Mouse (Mus musculus): ENCODE results near the gene Tbc1d2b. TPM values are rescaled to one million over a fixed set of nuclear protein-coding genes. Genes with fewer than 3 reads are reported as not detected.

Gene Tbc1d2b
- polyA plus RNA-seq, 2 experiments: 6.5 to 9.8 TPM

DNA sequence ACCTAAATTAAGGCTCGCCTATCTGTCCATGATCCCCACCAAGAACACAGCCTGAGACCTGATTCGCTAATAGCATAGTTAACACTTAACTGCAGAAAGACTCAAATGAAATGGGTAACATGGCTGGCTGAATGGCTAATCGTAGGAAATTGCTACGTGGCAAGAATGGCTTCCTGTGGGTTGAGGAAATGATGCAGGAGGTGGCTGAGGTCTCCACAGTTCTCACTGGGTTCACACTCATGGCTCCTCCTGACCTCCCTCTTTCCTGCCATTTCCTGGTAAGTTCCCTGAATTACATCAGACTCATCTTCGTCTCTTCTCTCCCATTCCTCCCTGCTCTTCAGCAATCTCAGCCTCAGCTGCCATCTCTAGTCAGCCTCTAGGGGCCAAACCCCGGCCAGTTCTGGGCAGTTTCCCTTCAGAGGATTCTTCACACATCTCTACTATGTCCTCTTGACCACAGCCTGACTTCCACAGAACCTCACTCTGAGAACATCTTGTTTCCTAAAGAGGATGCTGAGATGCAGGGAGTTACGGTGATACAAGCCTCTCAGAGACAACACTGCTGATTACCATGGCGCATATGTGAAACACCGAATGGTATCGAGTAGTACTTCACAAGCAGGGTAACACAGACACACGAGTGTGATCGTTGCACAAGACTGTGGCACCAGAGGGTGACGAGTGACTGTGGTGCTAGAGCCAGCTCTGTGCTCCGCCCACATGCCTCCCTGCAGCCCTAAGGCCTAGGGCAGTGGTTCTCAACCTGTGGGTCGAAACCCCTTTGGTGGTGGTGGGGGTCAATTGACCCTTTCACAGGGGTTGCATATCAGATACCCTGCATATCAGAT, 26.1 kb downstream of the Tbc1d2b start:
- DNase-seq (ENCODE audit: low read depth in 3 of 3, low spot score in 3 of 3) (no peak), ATAC-seq (ENCODE audit: insufficient read depth) (no peak)
- Histone ChIP-seq H3K9ac (replicated peaks) (no peak overlapping the region; the same call in 1 of the 2 replicates), H3K4me2 (ENCODE audit: low read depth) (no peak overlapping the region), H3K4me1 (replicated peaks; ENCODE audit: control insufficient read depth in 2 of 2, insufficient read depth in 2 of 2, low read length in 1 of 2) (peaks cover 55 to 70% of the 10 kb centered on the region in 2 experiments), H3K36me3 (replicated peaks; ENCODE audit: control insufficient read depth, insufficient read depth, low read depth) (peaks cover 48% of the 10 kb centered on the region), H3K4me3 (ENCODE audit: insufficient read depth in 1 of 2, low read depth in 2 of 2, low read length in 2 of 2) (no peak overlapping the region), H3K9me3 (ENCODE audit: control insufficient read depth, low read length) (no peaks in the 10 kb centered on the region), H3K27me3 (ENCODE audit: control insufficient read depth, insufficient read depth, low read length) (no peaks in the 10 kb centered on the region), H3K27ac (peak overlapping the region; percentile 64)
- 66% methylated on average over 15 of the region's 15 CpGs for WGBS (ENCODE audit: insufficient replicate concordance)
- TF ChIP-seq EP300 (IDR thresholded peaks at IDR 0.05; ENCODE audit: low read depth) (no peak), CTCF (IDR thresholded peaks at IDR 0.05; ENCODE audit: low read depth) (no peak)

DNA sequence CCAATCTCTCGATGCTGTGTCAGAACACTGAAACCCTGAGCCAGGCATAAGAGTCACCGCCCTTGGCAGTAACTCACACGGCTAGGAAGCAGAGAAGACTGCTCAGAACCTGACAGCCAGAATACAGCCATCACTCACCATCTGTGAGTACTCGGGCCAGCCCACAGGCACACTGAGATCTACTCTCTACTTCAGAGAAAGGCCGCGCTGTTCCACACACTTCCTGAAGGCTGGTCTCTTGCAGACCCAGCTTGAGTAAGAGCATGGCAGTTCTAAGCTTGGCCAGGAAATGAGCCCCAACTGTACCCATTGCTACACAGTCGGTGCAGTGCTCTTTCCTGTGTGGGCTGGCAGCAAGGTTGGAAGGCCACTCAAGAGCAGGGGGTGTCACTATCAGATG, 27.7 kb downstream of the Tbc1d2b start:
- Histone ChIP-seq H3K27ac (peak overlapping the region; percentile 64), H3K27me3 (ENCODE audit: control insufficient read depth, insufficient read depth, low read length) (no peaks in the 10 kb centered on the region), H3K36me3 (replicated peaks; ENCODE audit: control insufficient read depth, insufficient read depth, low read depth) (peaks cover 49% of the 10 kb centered on the region), H3K9me3 (ENCODE audit: control insufficient read depth, low read length) (no peaks in the 10 kb centered on the region), H3K4me2 (ENCODE audit: low read depth) (peak overlapping the region; percentile 30), H3K9ac (replicated peaks) (peak overlapping the region; percentile 25), H3K4me1 (replicated peaks; ENCODE audit: control insufficient read depth in 2 of 2, insufficient read depth in 2 of 2, low read length in 1 of 2) (peaks cover 54 to 70% of the 10 kb centered on the region in 2 experiments), H3K4me3 (ENCODE audit: insufficient read depth in 1 of 2, low read depth in 2 of 2, low read length in 2 of 2) (no peak overlapping the region)
- DNase-seq (ENCODE audit: low read depth in 3 of 3, low spot score in 3 of 3): no peak
- 23% methylated on average over 7 of the region's 7 CpGs for WGBS (ENCODE audit: insufficient replicate concordance)
- TF ChIP-seq CTCF (IDR thresholded peaks at IDR 0.05; ENCODE audit: low read depth) (0 out of 2 replicates have a peak, but pooled peaks have one; percentile 5), EP300 (IDR thresholded peaks at IDR 0.05; ENCODE audit: low read depth) (no peak)
- ATAC-seq (ENCODE audit: insufficient read depth): peak; percentile 25

DNA sequence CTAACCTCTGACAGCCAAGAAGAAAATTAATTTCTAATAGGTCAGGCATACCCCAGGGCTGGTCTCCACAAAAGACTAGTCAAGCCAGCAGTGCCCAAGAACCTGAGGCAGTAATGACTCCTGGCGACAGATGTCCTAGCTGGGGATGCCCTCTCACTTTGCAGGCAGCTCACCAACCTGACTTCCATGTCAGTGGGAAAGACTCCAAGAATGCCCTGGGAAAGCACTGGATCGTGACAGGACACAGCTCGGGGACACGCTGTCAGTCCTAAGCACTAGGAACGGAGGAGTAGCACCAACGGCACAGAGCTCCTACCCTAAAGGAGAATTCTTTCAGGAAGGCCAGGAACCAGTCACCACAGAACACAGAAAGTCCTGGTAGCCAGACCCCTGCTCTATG, 28.3 kb downstream of the Tbc1d2b start:
- peak overlapping the region; percentile 64 for H3K27ac ChIP-seq
- peak overlapping the region; percentile 25; the same call in 1 of the 2 replicates for H3K9ac ChIP-seq (replicated peaks)

GRCm38 (mm10) chr9:90241618-90242017, 29.0 kb downstream of the Tbc1d2b start:
- no peak overlapping the region for H3K4me2 ChIP-seq (ENCODE audit: low read depth)
- peak; percentile 63 to 70 (median 66) for DNase-seq (ENCODE audit: low read depth in 3 of 3, low spot score in 3 of 3)
- H3K36me3 ChIP-seq (replicated peaks; ENCODE audit: control insufficient read depth, insufficient read depth, low read depth): peaks cover 43% of the 10 kb centered on the region
- 45% methylated on average over 7 of the region's 7 CpGs for WGBS (ENCODE audit: insufficient replicate concordance)
- no peaks in the 10 kb centered on the region for H3K27me3 ChIP-seq (ENCODE audit: control insufficient read depth, insufficient read depth, low read length)
- no peak for ATAC-seq (ENCODE audit: insufficient read depth)
- no peaks in the 10 kb centered on the region for H3K9me3 ChIP-seq (ENCODE audit: control insufficient read depth, low read length)
- no peak overlapping the region for H3K9ac ChIP-seq (replicated peaks)
- H3K27ac ChIP-seq: peak overlapping the region; percentile 12
- peaks cover 60 to 77% of the 10 kb centered on the region in 2 experiments for H3K4me1 ChIP-seq (replicated peaks; ENCODE audit: control insufficient read depth in 2 of 2, insufficient read depth in 2 of 2, low read length in 1 of 2)
- H3K4me3 ChIP-seq (ENCODE audit: insufficient read depth in 1 of 2, low read depth in 2 of 2, low read length in 2 of 2): no peak overlapping the region
- TF ChIP-seq CTCF (IDR thresholded peaks at IDR 0.05; ENCODE audit: low read depth) (peak; percentile 95), EP300 (IDR thresholded peaks at IDR 0.05; ENCODE audit: low read depth) (no peak; the same call in 1 of the 2 replicates)

More for the DNA sequence above, 28.3 kb downstream of the Tbc1d2b start:
- TF ChIP-seq CTCF (IDR thresholded peaks at IDR 0.05; ENCODE audit: low read depth) (no peak), EP300 (IDR thresholded peaks at IDR 0.05; ENCODE audit: low read depth) (no peak)
- H3K4me3 ChIP-seq (ENCODE audit: insufficient read depth in 1 of 2, low read depth in 2 of 2, low read length in 2 of 2): no peak overlapping the region
- 82% methylated on average over 6 of the region's 6 CpGs for WGBS (ENCODE audit: insufficient replicate concordance)
- no peak for DNase-seq (ENCODE audit: low read depth in 3 of 3, low spot score in 3 of 3)
- peaks cover 57 to 71% of the 10 kb centered on the region in 2 experiments for H3K4me1 ChIP-seq (replicated peaks; ENCODE audit: control insufficient read depth in 2 of 2, insufficient read depth in 2 of 2, low read length in 1 of 2)
- peak overlapping the region; percentile 30 for H3K4me2 ChIP-seq (ENCODE audit: low read depth)
- no peak for ATAC-seq (ENCODE audit: insufficient read depth)
- no peaks in the 10 kb centered on the region for H3K9me3 ChIP-seq (ENCODE audit: control insufficient read depth, low read length)
- no peaks in the 10 kb centered on the region for H3K27me3 ChIP-seq (ENCODE audit: control insufficient read depth, insufficient read depth, low read length)
- H3K36me3 ChIP-seq (replicated peaks; ENCODE audit: control insufficient read depth, insufficient read depth, low read depth): peaks cover 48% of the 10 kb centered on the region

- Histone ChIP-seq H3K9ac (replicated peaks) (no peak overlapping the region), H3K27me3 (ENCODE audit: control insufficient read depth, insufficient read depth, low read length) (no peaks in the 10 kb centered on the region), H3K27ac (peak overlapping the region; percentile 12), H3K4me2 (ENCODE audit: low read depth) (no peak overlapping the region), H3K36me3 (replicated peaks; ENCODE audit: control insufficient read depth, insufficient read depth, low read depth) (peaks cover 41% of the 10 kb centered on the region), H3K9me3 (ENCODE audit: control insufficient read depth, low read length) (no peaks in the 10 kb centered on the region), H3K4me3 (ENCODE audit: insufficient read depth in 1 of 2, low read depth in 2 of 2, low read length in 2 of 2) (no peak overlapping the region), H3K4me1 (replicated peaks; ENCODE audit: control insufficient read depth in 2 of 2, insufficient read depth in 2 of 2, low read length in 1 of 2) (peaks cover 60 to 77% of the 10 kb centered on the region in 2 experiments)
- TF ChIP-seq CTCF (IDR thresholded peaks at IDR 0.05; ENCODE audit: low read depth) (no peak), EP300 (IDR thresholded peaks at IDR 0.05; ENCODE audit: low read depth) (no peak)
- WGBS (ENCODE audit: insufficient replicate concordance): 62% methylated on average over 6 of the region's 6 CpGs
- no peak for DNase-seq (ENCODE audit: low read depth in 3 of 3, low spot score in 3 of 3)
- no peak for ATAC-seq (ENCODE audit: insufficient read depth)
These were observed 29.6 kb downstream of the Tbc1d2b start for GRCm38 (mm10) chr9:90241041-90241440.

Data from liver, embryonic 14.5 days (tissue).